Comparison of ENCODE assay signal across 13 mouse cellular contexts in the genomic region with DNA sequence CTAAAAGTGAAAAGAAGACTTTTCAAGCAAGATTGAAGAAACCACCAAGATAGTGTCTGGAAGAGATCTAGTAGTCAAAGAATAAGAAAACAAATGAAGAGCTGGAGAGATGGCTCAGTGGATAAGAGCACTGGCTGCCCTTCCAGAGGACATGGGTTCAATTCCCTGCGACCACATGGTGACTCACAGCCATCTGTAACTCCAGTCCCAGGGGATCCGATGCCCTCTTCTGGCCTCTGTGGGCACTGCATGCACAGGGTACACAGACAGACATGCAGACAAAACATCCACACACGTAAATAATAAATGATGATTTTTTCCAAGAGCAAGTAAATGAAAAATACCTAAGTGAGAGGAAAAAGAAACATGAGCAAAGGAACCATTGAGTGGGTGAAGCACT. TPM values are rescaled to one million over a fixed set of nuclear protein-coding genes. Genes with fewer than 3 reads are reported as not detected.
DNase-seq lines count a peak whose midpoint lies in the region; TF ChIP-seq lines count a peak whose summit lies in the region.
"Had no signal": no experiment of that assay in that cellular context is flagged by ENCODE, and none has a peak within 500 bp of the region (broad histone marks: within the 10 kb centered on the region; RNA-seq: fewer than 3 reads in every experiment).

No protein-coding gene starts in this region.

- TF ChIP-seq EP300 in heart, adult 2 months (IDR thresholded peaks at IDR 0.05; ENCODE audit: insufficient read depth, low read depth, low read length): no peak

- H3K79me2 ChIP-seq in heart, adult 2 months (replicated peaks; ENCODE audit: control insufficient read depth, insufficient read depth, low read length): no peaks in the 10 kb centered on the region
- H3K79me2 ChIP-seq in liver, adult 2 months (ENCODE audit: control insufficient read depth, insufficient read depth, low read length): no peaks in the 10 kb centered on the region

- no peak for TF ChIP-seq POLR2A in heart, adult 2 months (IDR thresholded peaks at IDR 0.05; ENCODE audit: insufficient read depth, low read depth, low read length)
- no peak for TF ChIP-seq POLR2A in liver, adult 2 months (IDR thresholded peaks at IDR 0.05; ENCODE audit: extremely low read depth, insufficient read depth, low read length)

- peak; percentile 44 for TF ChIP-seq CTCF in heart, adult 2 months (IDR thresholded peaks at IDR 0.05)
- peak; percentile 42 for TF ChIP-seq CTCF in liver, adult 2 months (IDR thresholded peaks at IDR 0.05; ENCODE audit: low read depth, low read length)
- TF ChIP-seq CTCF in E14TG2a.4 (conservative IDR thresholded peaks at IDR 0.05; ENCODE audit: low read length): peak; percentile 80

- H3K36me3 ChIP-seq in heart, adult 2 months (ENCODE audit: control insufficient read depth, insufficient read depth, low read length): no peaks in the 10 kb centered on the region
- no peaks in the 10 kb centered on the region for H3K36me3 ChIP-seq in liver, adult 2 months (ENCODE audit: control insufficient read depth, insufficient read depth, low read length)
- H3K36me3 ChIP-seq in E14TG2a.4 (ENCODE audit: insufficient read depth, low read length): no peaks in the 10 kb centered on the region
- H3K36me3 ChIP-seq: liver, embryonic 13.5 days had no signal

- H3K4me3 ChIP-seq in heart, adult 2 months: no peak overlapping the region
- H3K4me3 ChIP-seq in liver, adult 2 months (ENCODE audit: insufficient read depth, low read depth, low read length): no peak overlapping the region
- H3K4me3 ChIP-seq in E14TG2a.4 (replicated peaks; ENCODE audit: low read length): no peak overlapping the region
- H3K4me3 ChIP-seq: liver, embryonic 13.5 days had no signal

- H3K4me1 ChIP-seq in heart, adult 2 months (ENCODE audit: control insufficient read depth, insufficient read depth, low read length): no peaks in the 10 kb centered on the region
- H3K4me1 ChIP-seq in liver, adult 2 months (ENCODE audit: control insufficient read depth, insufficient read depth, low read length): no peaks in the 10 kb centered on the region
- no peaks in the 10 kb centered on the region for H3K4me1 ChIP-seq in E14TG2a.4 (replicated peaks; ENCODE audit: low read depth, low read length)
- H3K4me1 ChIP-seq: liver, embryonic 13.5 days had no signal

- no peak overlapping the region for H3K9ac ChIP-seq in heart, adult 2 months (ENCODE audit: low read depth, low read length)
- H3K9ac ChIP-seq in liver, adult 2 months (ENCODE audit: low read depth, low read length): no peak overlapping the region
- H3K9ac ChIP-seq: liver, embryonic 13.5 days had no signal

- intact Hi-C loops in heart, adult 2 months (cut with DNase I): no loop called here
- intact Hi-C loops in heart, postnatal 25 days (cut with DNase I): no loop called here

- DNase-seq in heart, adult 2 months: no peak
- no peak for DNase-seq in heart, postnatal 25 days (ENCODE audit: low spot score)
- DNase-seq in liver, adult 2 months (ENCODE audit: extremely low read depth, low read depth, low spot score): no peak
- DNase-seq in liver (no peak), R1 (ENCODE audit: low read depth, low spot score) (peak; percentile 53)
- no peak for DNase-seq in ovary, adult 18-20 months (ENCODE audit: low spot score)
- DNase-seq: cerebellum, adult 8-10 months; gastrocnemius, postnatal 10 days; liver, embryonic 13.5 days; thymus, postnatal 25 days had no signal

- H3K27ac ChIP-seq in heart, adult 2 months: no peak overlapping the region
- no peak overlapping the region for H3K27ac ChIP-seq in liver, adult 2 months (replicated peaks; ENCODE audit: insufficient read depth, low read depth, low read length)
- H3K27ac ChIP-seq: liver, embryonic 13.5 days had no signal

- H3K27me3 ChIP-seq in heart, adult 2 months (ENCODE audit: control insufficient read depth, insufficient read depth, low read length): no peaks in the 10 kb centered on the region
- H3K27me3 ChIP-seq in liver, adult 2 months (ENCODE audit: control insufficient read depth, insufficient read depth, low read length): no peaks in the 10 kb centered on the region
- H3K27me3 ChIP-seq in E14TG2a.4 (ENCODE audit: insufficient read depth, low read length): 0 out of 2 replicates have a peak, but pooled peaks cover 4% of the 10 kb centered on the region
- H3K27me3 ChIP-seq: liver, embryonic 13.5 days had no signal

- WGBS in heart, adult 2 months: 72% methylated on average over 3 of the region's 3 CpGs
- WGBS in liver, adult 2 months: 81% methylated on average over 3 of the region's 3 CpGs

- H3K9me3 ChIP-seq in E14TG2a.4 (ENCODE audit: low read length): no peaks in the 10 kb centered on the region
- H3K9me3 ChIP-seq: liver, embryonic 13.5 days had no signal

RNA-seq across cellular contexts. Expression of a gene that starts 14.6 kb away (rescaled TPM):
- 10 to 100 TPM; 21.2 to 23.3 TPM for total RNA-seq in heart, adult 2 months (2021)
- 2.8 and 3.1 TPM in 2 replicates for polyA plus RNA-seq in heart, adult 2 months (2012; rRNA removed)
- 10 to 100 TPM; 19.5 to 21.0 TPM for total RNA-seq in heart, postnatal 25 days (2021)
- total RNA-seq in liver, adult 2 months (2014; rRNA removed): under 0.01 and 0.07 TPM in 2 replicates
- 0.05 and 0.11 TPM in 2 replicates for polyA plus RNA-seq in liver, adult 2 months (2012; rRNA removed)
- total RNA-seq: monocyte, adult 5-6 weeks; neutrophil, adult 5-6 weeks had no signal

Comparison
In these comparisons a context has a peak if more than half of its experiments do, and no peak if none do; other contexts are left out.
1. RNA of a gene that starts 14.6 kb away (total RNA-seq): 21.2 to 23.3 TPM in heart, adult 2 months and 19.5 to 21.0 TPM in heart, postnatal 25 days; under 0.01 to 0.07 TPM in liver, adult 2 months; every median in the first group is over 10 times any median in the second.
2. Peak in every context shown above with its lines, with median percentiles within 50 percentile points of each other: CTCF ChIP-seq.